Mouse (Mus musculus) mature B cell (primary cell): ENCODE measurements around the gene Bean1.

Experiments
- in situ Hi-C: fragments of 300-500 bp; cut with MboI; formaldehyde crosslinking; loops from 2 replicates; pipeline ENCODE4 v1.14.3; 2019

The Bean1 gene

GRCm38 (mm10) chr8:104170118-104171049 lies at the start of gene Bean1:
Gene Bean1 (plus strand): TSS chr8:104170442.
- in situ Hi-C loops, result no loop called here

- in situ Hi-C loops, result no loop called here
Measured at GRCm38 (mm10) chr8:104121640-104122416, 48.4 kb upstream of the Bean1 start.

DNA sequence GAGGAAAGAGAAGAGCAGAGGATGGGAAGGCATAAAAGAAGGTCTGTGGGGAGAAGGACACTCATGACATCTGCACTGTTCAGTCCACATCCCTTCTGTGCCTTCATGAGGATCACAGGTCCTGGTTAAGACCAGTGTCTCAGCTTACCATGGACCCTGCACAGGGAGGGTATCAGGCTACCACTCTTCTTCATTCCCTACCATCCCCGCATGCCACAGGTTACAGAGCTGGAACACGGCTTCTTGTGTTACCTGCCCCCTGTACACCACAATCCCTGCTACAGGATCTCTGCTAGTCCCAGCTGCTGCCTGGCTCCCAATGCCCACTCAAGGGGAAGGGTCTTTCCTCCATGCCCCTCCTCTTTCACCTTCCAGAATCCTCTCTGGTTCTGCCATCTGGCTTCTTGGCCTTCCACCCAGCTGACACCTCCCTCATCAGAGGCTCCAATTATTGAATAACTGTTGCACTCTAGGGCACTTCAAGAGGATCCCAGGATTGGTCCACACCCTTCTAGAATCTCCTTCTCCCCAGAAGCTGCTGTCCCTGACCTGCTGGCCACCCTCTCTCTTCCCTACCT lies 47.1 kb upstream of the Bean1 start:
- in situ Hi-C loops, result no loop called here

DNA sequence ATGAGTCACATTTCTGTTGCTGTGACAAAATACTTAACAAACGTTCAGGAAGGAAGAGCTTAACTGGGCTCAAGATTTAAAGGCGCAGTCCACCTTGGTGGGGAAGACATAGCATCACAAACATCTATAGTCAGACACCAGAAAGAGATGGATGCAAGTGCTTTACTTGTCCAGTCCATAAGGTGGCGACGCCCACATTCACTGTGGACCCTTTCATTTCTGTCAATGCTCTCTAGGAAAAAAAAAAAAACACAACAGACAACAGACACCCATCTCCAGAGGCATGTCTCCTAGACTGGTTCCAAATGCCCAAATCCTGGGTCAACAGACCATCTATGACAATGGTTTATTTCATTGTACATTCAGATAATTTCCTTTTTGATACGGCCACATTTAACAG lies 45.7 kb upstream of the Bean1 start:
- in situ Hi-C loops, result no loop called here

GRCm38 (mm10) chr8:104127160-104127883 lies 42.9 kb upstream of the Bean1 start:
- in situ Hi-C loops, result no loop called here

- in situ Hi-C loops, result no loop called here
Measured at GRCm38 (mm10) chr8:104130916-104131315, 39.3 kb upstream of the Bean1 start.

DNA sequence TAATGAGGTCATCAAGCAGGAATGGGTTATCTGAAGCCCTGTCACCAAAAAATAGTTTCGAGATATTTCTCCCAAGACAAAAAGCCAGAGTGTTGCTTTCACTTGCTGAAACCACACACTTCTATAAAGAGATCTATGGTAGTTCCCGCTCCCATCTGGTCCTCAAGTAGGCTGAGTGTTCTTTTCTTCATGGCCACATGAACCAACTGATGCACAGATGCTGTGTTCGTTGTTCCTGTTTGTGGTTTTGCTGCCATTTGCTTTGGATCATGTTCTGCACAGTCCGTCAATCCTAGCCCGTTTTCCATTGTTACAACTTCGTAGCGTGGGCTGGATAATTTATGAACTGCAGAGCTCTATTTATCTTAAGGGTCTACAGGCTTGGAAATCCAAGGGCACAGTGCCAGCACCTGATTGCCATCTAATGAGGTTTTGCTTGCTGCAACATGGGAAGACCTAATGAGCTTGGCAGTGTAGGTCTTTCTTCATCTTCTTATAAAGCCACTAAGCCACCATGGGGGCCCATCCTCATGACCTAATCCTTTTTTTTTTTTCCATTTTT lies 38.7 kb upstream of the Bean1 start:
- in situ Hi-C loops, result no loop called here

GRCm38 (mm10) chr8:104134521-104134920 lies 35.7 kb upstream of the Bean1 start:
- in situ Hi-C loops, result no loop called here

DNA sequence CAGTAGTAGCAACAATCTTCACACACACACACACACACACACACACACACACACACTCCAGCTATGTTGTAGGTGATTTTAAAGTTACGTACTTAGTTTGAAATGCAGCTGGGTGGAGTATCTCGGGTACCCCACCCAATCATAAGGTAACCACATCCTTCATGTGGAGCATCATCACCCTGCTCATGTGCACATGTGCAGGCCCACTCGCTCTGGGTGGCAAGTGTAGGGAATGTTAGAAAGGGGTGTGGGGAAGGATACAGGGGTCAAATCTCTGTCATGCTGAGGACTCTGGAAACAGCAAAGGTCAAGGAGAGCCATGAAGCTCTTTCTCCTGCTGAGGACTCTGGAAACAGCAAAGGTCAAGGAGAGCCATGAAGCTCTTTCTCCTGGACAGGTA lies 34.0 kb upstream of the Bean1 start:
- in situ Hi-C loops, result no loop called here

DNA sequence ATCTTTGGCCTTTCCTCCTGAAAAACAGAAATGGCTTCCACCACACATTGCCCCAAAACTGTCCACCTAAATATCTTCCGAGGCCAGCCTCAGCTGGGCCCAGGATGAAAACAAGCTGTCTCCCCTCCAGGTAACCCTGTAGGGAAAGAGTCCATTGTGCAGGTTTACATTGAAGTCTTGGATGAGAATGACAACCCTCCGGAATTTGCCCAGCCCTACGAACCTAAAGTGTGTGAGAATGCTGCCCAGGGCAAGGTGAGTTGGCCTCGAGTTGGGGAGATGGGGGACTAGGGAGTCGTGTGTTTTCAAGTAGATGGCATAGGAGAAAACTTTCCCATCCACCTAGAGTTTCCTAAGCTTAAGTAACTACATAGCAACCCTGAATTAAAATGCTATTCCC lies 32.6 kb upstream of the Bean1 start:
- in situ Hi-C loops, result no loop called here

GRCm38 (mm10) chr8:104140611-104141010 lies 29.6 kb upstream of the Bean1 start:
- in situ Hi-C loops, result no loop called here

GRCm38 (mm10) chr8:104142415-104142814 lies 27.8 kb upstream of the Bean1 start:
- in situ Hi-C loops, result no loop called here

DNA sequence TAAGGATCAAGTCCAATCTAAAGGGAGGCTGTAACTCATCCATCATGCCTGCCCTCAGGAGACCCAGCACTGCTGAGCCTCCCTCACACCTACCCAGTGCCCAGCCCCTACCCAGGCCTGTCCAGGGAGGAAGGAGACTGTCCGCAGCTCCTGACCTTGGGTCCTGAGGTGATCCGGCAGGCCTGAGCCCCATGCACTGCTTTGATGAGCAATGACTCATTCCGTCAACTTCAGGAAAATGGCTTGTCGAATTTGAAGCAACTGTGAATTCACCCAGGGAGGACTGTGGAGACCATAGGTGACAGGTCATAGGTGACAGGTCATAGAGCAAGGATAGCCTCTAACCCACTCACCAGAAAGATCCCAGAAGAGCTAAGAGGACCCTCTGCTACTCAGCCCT lies 26.9 kb upstream of the Bean1 start:
- in situ Hi-C loops, result no loop called here

- in situ Hi-C loops, result no loop called here
Measured at GRCm38 (mm10) chr8:104144434-104145216, 25.6 kb upstream of the Bean1 start.

DNA sequence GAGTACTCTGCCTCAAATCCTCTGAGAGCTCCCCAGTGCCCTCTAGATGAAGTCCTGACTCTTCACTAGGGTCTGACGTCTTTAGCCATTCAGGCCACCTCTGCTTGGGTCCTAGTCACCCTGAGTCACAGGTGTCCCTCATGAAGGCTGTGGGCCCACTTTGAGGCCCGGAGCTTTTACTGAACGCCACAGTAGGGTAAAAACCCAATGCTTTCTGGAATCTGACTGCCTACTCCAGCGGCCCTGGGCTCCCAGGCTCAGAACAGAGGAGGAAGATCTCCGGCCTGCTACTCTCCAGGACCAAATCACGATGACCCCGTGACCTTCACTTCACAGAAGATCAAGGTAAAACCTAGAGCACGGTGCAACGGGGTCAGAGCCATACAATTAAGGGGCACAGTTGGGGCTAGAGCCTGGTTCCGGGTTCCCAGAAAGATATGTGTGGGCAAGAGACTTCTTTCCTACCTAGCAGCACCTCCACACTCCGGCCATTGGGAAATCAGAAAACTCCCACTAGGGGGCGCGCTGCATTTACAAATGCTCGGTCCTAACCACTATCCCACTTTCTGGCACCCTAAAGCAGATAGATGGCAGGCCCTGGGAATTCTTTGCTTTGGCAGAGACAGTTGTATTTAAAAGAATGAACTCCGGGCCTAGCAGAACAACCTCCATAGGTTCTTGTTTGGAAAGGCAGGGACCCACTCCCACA lies 24.1 kb upstream of the Bean1 start:
- in situ Hi-C loops, result no loop called here

- in situ Hi-C loops, result no loop called here
Measured at GRCm38 (mm10) chr8:104146717-104147494, 23.3 kb upstream of the Bean1 start.

DNA sequence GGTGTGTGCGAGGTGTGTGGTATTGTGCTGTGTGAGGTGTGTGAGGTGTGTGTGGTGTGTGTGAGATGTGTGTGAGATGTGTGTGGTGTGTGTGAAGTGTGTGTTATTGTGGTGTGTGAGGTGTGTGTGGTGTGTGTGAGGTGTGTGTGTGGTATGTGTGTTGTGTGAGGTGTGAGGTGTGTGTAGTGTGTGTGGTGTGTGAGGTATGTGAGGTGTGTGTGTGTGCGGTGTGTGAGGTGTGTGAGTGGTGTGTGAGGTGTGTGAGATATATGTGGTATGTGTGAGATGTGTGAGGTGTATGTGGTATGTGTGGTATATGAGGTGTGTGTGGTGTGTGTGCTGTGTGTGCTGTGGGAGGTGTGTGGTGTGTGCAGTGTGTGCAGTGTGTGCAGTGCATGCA lies 22.3 kb upstream of the Bean1 start:
- in situ Hi-C loops, result no loop called here

GRCm38 (mm10) chr8:104160731-104161130 lies 9.5 kb upstream of the Bean1 start:
- in situ Hi-C loops, result no loop called here

DNA sequence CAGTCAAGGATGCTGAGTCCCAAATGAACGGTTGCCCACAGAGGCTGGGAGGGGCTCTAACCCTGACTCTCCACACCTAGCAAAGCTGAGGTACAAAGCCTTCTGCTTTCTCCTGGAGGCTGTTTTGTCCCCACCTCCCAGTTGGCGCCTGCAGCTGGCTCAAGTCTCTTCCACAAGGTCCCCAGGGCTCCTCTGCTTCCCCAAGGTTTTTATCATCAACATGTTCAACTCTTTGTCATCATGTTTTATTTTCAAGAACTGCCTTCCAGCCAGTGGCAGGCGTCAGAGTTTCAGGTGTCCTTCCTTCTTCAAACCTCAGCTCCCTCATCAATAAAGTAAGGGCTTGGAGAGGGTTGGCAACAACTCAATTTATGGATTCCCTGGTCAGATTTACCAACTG lies 781 bp upstream of the Bean1 start:
- in situ Hi-C loops, result no loop called here
